Mouse (Mus musculus): ENCODE data around the gene Pcdh9.

Gene Pcdh9

DNA sequence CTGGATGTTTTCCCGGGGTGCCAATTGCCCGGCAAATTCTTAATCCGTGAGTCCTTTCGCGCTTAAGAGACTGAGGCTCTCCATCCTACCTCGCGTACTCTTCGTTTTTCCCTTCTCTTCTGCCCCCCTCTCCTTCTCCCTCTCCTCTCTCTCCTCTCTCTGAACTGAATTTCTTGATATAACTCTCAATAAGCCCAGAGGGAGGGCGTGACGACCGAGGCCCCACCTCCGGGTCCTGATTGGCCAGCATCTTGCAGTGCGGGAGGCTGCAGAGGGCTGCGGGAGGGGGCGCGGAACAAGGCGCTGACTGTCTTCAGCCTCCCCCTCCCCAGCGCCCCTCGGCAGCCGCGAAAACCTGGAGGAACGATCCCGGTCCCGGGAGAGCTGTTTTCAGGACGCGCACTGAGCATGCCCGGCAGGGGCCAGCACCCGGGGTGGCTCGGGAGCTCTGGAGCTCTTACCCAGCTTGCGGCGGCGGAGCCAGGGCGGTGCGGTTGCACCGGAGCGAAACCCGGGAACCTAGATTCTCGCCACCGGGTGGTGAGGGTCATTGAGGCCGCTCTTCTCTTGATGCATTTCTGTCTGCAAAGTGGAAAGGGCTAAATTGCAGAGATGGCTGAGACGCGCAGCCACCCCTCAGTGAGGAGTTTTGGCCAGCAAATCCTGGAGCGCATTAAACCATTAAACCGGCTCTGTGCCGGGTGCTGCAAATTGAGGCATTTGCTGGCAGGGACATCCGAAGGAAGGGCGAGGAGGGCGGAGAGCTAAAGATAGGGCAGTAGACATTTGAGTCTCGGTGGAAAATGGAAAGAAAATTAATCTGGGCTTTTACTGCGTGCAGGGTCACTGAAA lies at the start of gene Pcdh9:
TSS of gene Pcdh9 (minus strand) at position 161 of the 852 bp plus-strand sequence.
- peak; percentile 63 for DNase-seq (ENCODE audit: low spot score)

DNA sequence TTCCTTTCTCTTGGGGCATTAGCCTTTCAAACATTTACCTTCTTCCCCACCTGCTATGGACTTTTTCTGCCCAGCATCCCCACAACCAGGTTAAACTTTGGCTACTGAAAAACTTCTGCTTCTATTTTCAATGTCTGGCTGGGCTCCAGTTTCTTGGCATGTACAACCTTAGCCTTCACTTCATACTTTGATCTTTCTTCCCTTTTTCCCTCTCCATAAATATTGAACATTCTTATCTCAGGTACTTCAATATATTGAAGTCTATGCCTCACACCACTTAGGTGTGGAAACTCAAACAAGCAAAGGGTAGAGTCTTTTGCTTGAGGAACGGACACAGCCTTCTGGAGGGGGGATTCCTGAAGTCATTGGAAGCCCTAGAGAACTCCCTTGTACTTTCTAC lies 16.4 kb upstream of the Pcdh9 start:
- DNase-seq (ENCODE audit: low spot score): no peak

DNA sequence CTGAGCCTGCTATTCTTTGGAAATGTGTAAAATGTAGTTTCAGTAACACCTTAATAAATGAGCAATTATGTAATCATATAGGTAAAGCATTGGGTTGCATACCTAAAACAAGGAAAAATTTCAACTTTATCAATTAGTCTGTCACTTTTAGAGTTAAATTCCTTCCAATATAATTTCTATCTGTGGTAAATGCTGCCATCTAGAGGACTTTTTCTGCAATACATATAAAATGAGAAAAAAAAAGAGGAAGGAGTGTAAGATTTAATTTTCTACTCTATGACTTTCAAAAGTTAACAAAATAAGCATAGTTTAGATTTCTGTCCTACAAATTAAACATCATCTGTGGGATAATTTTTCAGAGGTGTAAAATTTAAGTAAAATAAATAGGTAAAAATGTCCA lies 8.1 kb upstream of the Pcdh9 start:
- DNase-seq (ENCODE audit: low spot score): peak; percentile 60

DNA sequence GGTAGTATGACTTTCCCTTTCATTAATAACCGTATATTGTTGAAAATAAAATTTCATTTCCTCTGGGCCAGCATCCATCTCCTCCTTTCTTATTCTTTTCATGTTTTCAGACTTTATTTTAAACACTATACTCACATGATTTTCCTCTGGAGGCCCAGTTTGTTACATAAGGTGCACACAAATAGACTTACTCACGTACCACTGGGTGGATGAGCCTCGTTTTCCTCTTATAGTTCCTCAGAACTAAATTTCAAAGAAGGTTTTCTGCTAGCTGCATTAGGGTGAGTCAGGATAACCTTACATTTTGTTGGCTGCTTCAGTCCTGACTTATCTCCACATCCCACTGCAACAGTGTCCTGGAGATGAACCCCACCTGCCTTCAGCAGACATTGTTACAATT lies 4.7 kb upstream of the Pcdh9 start:
- DNase-seq (ENCODE audit: low spot score): no peak

DNA sequence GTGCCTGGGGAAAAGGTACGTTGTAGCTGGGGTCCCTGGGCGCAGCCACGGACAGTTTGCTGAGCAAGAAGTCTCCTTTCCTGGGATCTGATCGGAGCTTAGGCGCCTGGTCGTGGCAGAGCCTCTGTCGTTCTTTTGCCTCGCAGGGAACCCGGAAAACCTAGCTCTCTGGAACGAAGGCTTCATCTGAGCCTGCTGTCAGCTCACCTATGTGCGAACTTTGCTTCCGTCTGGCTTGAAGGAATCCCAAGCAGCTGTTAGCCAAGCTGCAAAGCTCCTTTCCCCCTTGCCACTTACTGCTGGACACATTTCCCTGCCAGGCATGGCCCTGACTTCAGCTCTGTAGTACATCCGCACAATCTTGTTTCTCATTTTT lies 880 bp upstream of the Pcdh9 start:
- DNase-seq (ENCODE audit: low spot score): no peak

DNA sequence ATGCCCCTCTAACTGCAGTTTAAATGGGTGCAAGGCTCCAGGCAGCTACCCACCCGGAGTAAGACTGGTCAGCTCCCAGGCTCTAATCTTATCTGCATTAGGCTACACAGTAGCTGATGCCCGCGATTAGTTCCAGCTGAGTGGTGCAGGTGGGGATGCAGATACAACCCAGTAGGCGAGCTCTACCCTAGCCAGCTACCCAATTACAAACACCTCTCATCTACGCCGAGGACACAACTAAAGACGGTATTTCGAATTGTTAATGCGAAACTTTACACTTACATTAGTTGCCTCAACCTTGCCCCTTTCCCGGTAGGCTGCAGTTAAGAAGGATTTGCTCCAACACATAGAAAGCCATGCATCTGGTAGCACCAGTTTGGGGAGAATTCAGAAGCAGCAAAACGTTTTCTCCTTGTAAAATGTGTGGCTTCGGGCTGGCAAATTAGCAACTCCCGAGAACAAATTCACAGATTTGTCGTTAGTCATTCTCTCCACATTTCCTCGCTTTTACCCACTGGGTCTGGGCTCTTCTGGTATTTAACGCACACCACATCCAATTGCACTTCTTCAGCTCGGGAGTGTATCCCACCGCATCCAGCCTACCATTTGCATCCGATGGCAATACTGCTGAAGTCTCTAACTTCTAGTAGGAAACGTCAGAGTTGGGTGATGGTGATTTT lies 500 bp downstream of the Pcdh9 start:
- no peak for DNase-seq (ENCODE audit: low spot score)

DNA sequence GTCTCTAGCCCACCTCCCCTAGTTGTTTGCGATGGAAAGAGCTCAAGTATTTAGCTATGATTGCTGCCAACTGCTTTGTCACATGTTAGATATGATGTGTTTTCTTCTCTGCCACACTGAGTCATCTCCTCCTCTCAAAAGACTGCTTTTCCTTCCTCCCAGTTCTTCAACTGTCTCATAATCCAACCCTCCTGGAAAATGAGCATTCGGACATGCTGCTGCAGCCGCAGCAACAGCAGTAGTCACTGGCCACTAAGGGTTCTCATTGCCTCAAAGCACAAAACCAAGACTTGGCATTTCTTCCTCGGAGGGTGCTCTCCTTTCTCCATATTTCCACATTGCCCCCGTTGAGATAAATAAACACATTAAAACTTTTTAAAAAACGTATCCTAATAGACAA lies 1.2 kb downstream of the Pcdh9 start:
- no peak for DNase-seq (ENCODE audit: low spot score)

DNA sequence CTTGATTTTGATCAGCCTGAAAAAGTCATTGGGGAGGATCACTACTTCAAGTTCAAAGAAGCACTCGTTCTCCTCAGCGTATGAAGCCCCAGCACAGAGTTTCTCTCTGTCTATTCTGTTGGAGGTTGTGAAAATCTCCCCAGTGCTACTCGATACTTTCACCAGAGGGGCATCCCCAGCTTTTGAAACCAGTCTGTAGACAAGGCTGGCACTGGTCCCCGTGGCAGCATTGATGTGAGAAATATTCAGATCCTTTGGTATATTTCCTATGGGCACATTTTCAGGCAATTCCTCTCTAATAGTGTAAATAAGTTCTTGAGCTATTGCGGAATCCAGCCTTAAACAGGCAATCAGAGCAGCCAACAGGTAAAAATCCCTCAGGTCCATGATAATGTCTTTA lies 2.1 kb downstream of the Pcdh9 start:
- no peak for DNase-seq (ENCODE audit: low spot score)

DNA sequence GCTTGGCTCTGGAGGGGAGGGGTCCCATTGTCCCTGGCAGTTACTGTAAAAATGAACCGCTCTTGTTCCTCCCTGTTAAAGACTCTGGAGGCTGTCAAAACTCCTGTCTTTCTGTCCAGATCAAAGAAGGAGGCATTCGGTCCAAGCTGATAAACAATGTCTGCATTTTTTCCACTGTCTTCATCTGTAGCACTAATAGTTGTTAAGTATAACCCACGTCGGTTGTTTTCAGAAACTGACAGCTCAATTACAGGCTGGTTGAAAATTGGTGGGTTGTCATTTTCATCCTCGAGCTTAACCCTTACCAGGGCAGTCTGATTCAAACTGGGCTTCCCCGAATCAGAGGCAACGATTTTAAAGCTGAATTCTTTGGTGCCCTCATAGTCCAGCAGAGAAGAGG lies 3.4 kb downstream of the Pcdh9 start:
- DNase-seq (ENCODE audit: low spot score): no peak

DNA sequence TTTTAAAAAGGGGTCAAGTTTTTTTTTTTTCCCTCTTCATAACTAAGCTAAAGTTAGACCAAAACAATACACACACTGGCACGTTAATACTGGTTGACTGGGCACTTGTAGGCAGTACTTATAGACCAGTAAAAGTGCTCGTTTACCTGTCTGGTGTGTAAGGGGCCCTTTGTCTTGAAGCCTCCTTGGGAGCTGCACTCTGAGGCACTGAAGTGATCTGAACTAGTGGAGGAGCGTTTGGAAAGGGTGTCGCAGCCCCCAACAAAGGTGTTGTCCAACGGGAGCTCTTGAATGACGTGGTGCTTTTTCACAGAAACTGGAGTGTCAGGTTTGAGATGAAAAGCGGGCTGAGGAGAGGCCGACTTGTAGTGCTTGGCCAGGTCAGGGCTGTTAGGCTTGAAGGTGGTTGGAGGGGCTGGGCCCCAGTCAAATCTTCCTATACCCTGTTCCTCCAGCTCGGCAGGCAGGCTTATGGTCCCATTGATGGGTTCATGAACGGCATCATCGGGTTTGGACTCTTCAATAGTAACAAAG lies 4.9 kb downstream of the Pcdh9 start:
- no peak for DNase-seq (ENCODE audit: low spot score)

DNA sequence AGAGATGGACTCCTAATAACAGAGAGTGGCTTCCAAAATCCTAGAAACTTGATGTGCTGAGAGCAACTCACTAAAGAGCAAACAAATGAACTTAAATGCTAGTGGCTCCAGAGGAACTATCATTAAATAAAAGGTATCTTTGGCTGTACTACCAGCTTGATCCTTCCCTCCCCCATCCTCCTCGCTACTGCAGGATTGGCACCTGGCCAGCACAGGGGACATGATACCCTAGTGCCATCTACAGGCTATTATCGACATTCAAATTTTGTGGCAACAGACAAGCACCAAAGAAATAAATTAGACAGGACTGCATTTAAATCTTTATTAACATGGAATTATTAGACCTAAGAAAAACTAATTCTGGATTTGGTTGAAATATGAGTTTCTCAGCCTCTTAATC lies 6.0 kb downstream of the Pcdh9 start:
- DNase-seq (ENCODE audit: low spot score): peak; percentile 83

DNA sequence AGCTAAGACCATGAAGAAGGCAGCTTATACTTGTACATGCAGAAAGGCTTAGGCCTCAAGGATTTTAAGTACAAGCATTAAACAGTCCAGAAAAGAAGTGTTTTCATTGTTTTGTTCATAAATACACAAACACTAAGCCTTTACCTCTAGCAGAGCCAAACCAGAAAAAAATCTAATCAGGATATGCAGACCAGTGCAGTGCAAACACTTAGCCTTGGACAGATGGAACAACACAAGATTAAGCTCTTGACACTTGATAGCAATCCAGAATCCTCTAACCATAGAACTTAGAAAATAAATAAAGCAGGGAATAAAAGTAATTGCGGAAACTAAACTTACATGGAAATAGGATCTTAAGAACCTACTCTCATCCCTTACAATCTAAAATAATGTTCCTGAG lies 10.4 kb downstream of the Pcdh9 start:
- DNase-seq (ENCODE audit: low spot score): no peak

DNA sequence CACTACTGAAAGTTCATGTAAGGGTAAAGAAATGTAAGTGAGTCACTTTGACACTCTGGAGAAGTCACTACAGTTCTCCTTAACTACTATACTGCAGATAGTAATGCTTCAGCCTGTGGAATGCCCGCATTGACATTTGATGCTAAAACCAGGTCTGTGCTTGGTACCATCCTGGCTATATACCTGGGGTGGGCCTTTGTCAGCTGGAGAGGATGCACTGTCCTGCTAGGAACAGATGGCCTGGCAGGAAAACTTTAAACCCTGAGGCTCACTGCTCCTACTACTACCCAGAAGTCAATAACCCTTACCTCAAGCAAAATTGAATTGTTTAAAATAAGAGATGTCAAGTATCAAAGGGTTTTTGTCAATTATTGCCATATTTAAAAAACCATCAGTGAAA lies 14.5 kb downstream of the Pcdh9 start:
- no peak for DNase-seq (ENCODE audit: low spot score)

DNA sequence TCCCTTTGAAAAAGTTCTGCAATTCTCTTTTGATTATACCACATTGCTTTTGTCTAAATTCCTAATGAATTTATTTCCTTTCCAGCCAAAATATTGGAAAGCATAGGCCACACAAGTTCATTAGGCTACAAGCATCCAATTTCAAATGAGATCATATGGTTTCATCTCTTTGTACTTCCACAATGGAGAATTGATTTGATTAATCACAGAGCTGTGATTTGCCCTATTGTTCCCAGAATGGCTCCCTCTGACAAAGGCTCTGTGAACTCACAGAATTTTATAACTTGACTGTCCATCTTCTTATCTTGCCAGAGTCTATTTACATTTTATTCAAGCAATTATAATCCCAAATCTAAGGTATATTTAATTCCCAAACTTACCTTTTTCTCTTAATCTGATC lies 22.3 kb downstream of the Pcdh9 start:
- no peak for DNase-seq (ENCODE audit: low spot score)

DNA sequence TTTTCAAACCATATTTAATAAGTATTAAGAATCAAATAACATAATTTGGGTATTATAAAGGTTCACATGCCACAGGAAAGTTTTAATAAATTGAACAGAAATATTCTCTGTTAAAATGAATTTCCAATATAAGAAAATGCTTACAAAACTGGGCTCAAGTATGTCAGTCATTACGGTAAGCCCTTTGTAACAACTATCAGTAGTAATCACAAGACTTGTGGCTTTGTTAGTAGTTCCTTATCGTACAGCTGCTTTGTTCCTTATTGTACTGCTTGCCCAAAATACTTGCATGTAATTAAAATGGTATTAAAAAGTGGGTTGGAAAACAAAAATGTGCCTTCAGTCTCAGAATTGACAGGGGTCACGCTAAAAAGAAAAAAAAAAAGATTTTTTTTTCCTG lies 32.4 kb downstream of the Pcdh9 start:
- DNase-seq (ENCODE audit: low spot score): no peak

DNA sequence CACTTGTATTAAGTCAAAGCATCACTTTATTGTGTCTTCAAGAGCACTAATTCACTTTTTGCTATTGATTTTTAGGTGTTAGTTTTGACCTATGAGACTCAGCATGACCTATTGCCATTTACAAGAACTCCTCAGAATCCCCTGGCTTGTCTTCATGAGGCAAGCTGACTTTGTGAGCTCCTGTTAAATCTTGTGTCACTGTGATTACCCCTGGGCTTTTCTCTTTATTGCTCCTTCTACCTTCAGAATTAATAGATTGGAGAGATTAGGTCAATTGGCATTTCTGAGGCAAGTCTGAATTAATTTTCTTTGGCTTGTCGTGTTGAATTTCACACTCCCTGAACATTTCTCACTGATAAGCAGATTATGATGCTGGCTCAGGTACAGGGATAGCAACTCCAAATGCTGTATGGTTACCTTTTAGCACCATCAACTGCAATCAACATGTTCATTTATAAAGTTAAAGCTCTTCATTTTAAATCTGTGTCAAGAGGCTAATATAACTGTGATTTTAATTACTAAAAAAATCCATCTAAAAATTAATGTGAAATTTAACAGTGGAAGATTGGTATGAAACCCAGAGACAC lies 44.3 kb downstream of the Pcdh9 start:
- no peak for DNase-seq (ENCODE audit: low spot score)

DNA sequence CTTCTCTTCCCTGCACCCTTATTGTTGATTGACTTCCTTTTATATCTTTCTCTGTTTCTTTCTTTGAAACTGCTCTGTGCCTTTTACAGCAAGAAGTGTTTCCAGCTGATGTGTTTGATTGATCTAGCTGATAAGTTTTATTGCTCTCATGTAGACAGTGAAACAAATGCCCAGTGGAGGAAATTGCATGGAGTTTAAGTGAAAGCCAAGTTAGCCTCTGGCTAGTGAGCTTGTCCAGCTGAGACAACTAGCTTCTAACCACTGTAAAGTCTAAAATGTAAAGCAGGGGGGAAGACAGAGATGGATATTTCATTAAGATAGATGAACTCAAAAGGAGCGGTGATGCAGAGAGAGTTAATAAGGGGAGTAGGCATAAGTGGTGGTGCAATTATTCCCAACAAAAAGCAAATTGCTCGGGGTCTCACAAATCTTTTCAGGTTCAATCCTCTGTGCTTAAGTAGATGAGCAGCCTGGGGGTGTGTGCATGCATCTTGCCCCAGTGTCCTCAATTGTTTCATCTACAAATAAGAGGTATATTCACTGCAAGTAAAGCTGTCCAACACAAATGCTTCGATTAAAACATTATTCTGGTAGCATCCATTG lies 47.7 kb downstream of the Pcdh9 start:
- no peak for DNase-seq (ENCODE audit: low spot score)

DNA sequence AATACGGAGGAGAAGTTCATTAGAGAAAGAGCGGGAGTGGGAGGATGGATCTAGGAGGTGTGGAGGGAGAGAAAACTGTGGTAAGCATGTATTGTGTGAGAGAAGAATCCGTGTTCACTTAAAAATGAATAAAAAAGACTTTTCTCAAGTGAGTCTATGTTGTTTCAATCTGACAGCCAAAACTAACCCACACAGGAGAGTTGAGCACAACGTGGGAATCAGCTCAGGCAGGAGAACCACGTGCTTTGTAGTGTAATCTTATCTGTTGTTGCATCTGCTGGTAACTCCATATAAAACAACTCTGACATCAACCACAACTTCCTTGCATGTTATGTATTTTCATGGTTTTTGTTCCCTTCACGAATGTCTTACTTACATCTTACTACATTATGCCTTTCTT lies 58.0 kb downstream of the Pcdh9 start:
- DNase-seq (ENCODE audit: low spot score): no peak

DNA sequence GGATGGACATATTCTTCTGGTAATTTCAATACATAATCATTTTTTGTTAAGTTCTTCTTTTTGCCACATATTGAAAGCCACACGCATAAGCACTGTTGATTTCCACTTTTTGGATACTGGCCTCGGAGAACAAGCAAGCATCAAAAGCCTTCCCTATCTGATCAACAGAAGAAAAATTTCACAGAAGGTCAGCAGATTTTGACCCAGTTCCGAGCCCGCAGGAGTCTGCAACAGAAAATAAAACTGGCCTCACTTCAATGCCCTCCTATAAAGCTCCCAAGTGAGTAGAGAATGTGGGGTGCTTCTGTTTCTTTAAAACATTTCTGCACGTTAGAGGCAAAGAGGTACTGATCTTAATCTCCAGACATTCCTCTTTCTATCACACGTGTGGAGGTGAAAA lies 63.3 kb downstream of the Pcdh9 start:
- no peak for DNase-seq (ENCODE audit: low spot score)

DNA sequence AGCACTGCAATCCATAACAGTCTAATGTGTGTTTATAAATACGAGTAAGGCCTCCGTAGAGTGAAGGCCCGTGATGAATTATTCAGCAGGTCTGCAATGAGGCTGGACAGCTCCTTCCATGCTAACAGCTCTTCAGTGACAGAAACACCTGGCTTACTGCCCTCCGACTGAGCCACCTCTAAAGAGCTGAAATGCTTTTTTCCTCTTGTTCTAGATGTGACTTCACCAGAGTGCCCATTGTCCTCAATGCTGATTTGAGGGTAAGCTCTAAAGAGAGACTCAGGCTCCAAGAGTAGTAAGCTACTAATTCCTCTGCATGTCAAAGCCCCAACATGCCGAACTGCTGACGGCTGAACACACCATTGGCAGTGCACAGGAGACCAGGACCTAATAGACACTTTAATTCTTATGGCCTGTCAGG lies 64.4 kb downstream of the Pcdh9 start:
- peak; percentile 10 for DNase-seq (ENCODE audit: low spot score)

DNA sequence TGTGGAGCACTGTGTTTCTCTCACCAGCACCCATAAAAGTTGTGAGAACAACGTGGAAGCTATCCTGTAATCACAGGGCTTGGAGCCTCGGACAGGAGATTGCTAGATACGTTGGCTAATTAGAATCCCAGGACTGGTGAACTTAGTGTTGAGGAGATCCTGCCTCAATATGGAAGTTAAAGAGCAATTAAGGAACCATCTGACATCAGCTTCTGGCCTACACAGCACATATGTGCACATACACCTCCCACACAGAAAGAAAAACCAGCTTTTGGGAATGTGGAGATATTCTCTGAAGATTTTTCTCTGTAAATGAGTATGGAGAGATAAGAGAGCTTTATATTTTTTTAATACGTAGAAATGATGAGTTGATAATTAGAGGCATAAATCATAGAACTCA lies 71.6 kb downstream of the Pcdh9 start:
- no peak for DNase-seq (ENCODE audit: low spot score)

DNA sequence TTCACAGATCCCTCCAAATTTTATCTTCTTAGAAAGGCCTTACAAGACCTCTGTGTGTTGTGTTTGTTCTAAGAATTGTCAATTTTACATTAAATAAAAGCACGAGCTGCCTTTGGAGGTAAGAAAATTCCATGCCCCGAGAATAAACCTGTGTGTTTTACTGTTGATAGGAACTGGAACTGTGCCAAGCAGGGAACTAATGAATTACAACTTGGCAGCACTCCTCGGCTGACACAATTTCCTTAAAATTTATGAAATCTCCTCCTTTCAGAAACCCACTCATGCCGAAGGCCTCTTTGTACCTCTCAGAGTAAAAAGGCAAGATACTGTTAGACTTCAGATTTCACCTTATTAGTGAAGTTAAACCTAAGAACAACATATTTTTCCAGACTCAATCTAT lies 72.9 kb downstream of the Pcdh9 start:
- DNase-seq (ENCODE audit: low spot score): peak; percentile 10

DNA sequence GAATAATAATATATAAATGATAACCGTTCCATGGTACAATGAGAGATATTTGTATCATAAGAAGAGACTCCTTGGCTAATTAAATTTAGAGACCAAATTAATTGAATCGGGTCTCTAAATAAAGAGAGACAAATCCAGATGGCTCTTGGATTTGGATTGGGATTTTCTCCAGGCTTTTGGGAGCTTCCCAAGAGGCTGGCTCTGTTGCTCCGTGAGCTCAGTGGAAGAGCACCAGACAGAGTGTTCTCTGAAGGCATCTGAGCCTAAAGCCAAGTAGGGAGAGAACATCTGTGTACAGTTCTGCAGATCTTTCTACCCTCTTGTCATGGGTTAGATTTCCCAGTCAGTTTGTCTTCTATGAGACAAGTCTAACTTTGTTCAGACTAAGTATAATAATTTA lies 95.9 kb downstream of the Pcdh9 start:
- no peak for DNase-seq (ENCODE audit: low spot score)
